Comparison of ENCODE assay signal across 21 mouse cellular contexts in the genomic region with DNA sequence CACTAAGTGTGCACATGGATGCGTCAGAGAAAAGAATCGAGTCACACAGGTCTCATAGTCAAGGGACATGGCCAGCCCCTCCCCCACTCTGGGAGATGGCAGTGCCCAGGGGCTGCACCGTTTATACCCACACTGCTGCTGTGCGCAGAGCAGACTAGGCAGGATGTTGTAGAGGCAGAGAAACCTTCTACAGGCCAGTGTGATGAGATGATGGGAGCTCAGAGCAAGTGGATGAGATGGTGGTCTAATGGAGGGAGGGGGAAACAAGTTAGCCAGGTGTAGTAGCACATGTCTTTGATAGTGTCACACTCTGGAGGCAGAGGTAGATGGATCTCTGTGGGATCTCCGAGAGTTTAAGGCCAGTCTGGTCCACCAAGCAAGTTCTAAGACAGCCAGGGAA.
DNase-seq lines count a peak whose midpoint lies in the region; ATAC-seq lines count a peak whose summit lies in the region.
"Had no signal": no experiment of that assay in that cellular context is flagged by ENCODE, and none has a peak within 500 bp of the region (broad histone marks: within the 10 kb centered on the region; RNA-seq: fewer than 3 reads in every experiment).

No protein-coding gene starts in this region.

- H3K4me2 ChIP-seq in heart, embryonic 11.5 days = no peak overlapping the region
- H3K4me2 ChIP-seq in hindbrain, embryonic 16.5 days (ENCODE audit: low read length) = no peak overlapping the region
- no peak overlapping the region for H3K4me2 ChIP-seq in kidney, embryonic 14.5 days (replicated peaks; ENCODE audit: low read depth, low read length)
- H3K4me2 ChIP-seq in kidney, embryonic 15.5 days = no peak overlapping the region

- no peaks in the 10 kb centered on the region for H3K27me3 ChIP-seq in heart, embryonic 11.5 days (ENCODE audit: control insufficient read depth, insufficient read depth, low read length)
- H3K27me3 ChIP-seq in hindbrain, embryonic 16.5 days (replicated peaks; ENCODE audit: control insufficient read depth, insufficient read depth, low read length) = no peaks in the 10 kb centered on the region
- no peaks in the 10 kb centered on the region for H3K27me3 ChIP-seq in hindbrain, embryonic 10.5 days (ENCODE audit: insufficient read depth, poor library complexity, severe bottlenecking)
- no peaks in the 10 kb centered on the region for H3K27me3 ChIP-seq in kidney, embryonic 14.5 days (ENCODE audit: control insufficient read depth, insufficient read depth, low read length)
- no peaks in the 10 kb centered on the region for H3K27me3 ChIP-seq in kidney, embryonic 15.5 days
- H3K27me3 ChIP-seq: CH12.LX had no signal

- H3K27ac ChIP-seq in heart, embryonic 11.5 days (ENCODE audit: low read depth, low read length) = no peak overlapping the region
- H3K27ac ChIP-seq in hindbrain, embryonic 16.5 days (ENCODE audit: low read depth, low read length) = no peak overlapping the region
- H3K27ac ChIP-seq in hindbrain, embryonic 10.5 days = no peak overlapping the region
- no peak overlapping the region for H3K27ac ChIP-seq in kidney, embryonic 14.5 days (ENCODE audit: low read depth, low read length)
- no peak overlapping the region for H3K27ac ChIP-seq in kidney, embryonic 15.5 days

- no peaks in the 10 kb centered on the region for H3K4me1 ChIP-seq in heart, embryonic 11.5 days (ENCODE audit: control insufficient read depth, insufficient read depth, low read length)
- H3K4me1 ChIP-seq in hindbrain, embryonic 16.5 days (ENCODE audit: control insufficient read depth, insufficient read depth, low read depth, low read length) = no peaks in the 10 kb centered on the region
- no peaks in the 10 kb centered on the region for H3K4me1 ChIP-seq in hindbrain, embryonic 10.5 days (replicated peaks)
- no peaks in the 10 kb centered on the region for H3K4me1 ChIP-seq in kidney, embryonic 14.5 days (ENCODE audit: control insufficient read depth, insufficient read depth, low read length)
- no peaks in the 10 kb centered on the region for H3K4me1 ChIP-seq in kidney, embryonic 15.5 days

- H3K4me3 ChIP-seq in heart, embryonic 11.5 days (ENCODE audit: low read depth, low read length) = no peak overlapping the region
- H3K4me3 ChIP-seq in hindbrain, embryonic 16.5 days (ENCODE audit: low read length) = no peak overlapping the region
- H3K4me3 ChIP-seq in hindbrain, embryonic 10.5 days = no peak overlapping the region
- no peak overlapping the region for H3K4me3 ChIP-seq in kidney, embryonic 14.5 days (ENCODE audit: low read length)
- H3K4me3 ChIP-seq in kidney, embryonic 15.5 days (replicated peaks) = no peak overlapping the region

- H3K9ac ChIP-seq in heart, embryonic 11.5 days (ENCODE audit: low read depth, low read length) = no peak overlapping the region
- no peak overlapping the region for H3K9ac ChIP-seq in hindbrain, embryonic 16.5 days (ENCODE audit: low read depth, low read length)
- no peak overlapping the region for H3K9ac ChIP-seq in kidney, embryonic 14.5 days (ENCODE audit: low read depth, low read length)
- no peak overlapping the region for H3K9ac ChIP-seq in kidney, embryonic 15.5 days

- no peaks in the 10 kb centered on the region for H3K36me3 ChIP-seq in heart, embryonic 11.5 days (ENCODE audit: control insufficient read depth, insufficient read depth, low read length)
- no peaks in the 10 kb centered on the region for H3K36me3 ChIP-seq in hindbrain, embryonic 16.5 days (ENCODE audit: control insufficient read depth, insufficient read depth, low read length)
- H3K36me3 ChIP-seq in hindbrain, embryonic 10.5 days = no peaks in the 10 kb centered on the region
- H3K36me3 ChIP-seq in kidney, embryonic 14.5 days (ENCODE audit: control insufficient read depth, insufficient read depth, low read length) = peaks cover 3% of the 10 kb centered on the region; the same call in 1 of the 2 replicates
- H3K36me3 ChIP-seq in kidney, embryonic 15.5 days = peaks cover 3% of the 10 kb centered on the region; the same call in 1 of the 2 replicates
- H3K36me3 ChIP-seq: G1E had no signal

- ATAC-seq in heart, embryonic 11.5 days (replicated peaks; ENCODE audit: insufficient number of reproducible peaks, low FRiP score, low TSS enrichment) = no peak
- ATAC-seq in hindbrain, embryonic 16.5 days = peak; percentile 48; the same call in 1 of the 2 replicates
- ATAC-seq in kidney, embryonic 14.5 days (ENCODE audit: low FRiP score, low TSS enrichment) = peak; percentile 55; the same call in 1 of the 2 replicates
- no peak for ATAC-seq in kidney, embryonic 15.5 days (replicated peaks; ENCODE audit: low FRiP score)
- ATAC-seq: activated CD4-positive, CD25-positive, alpha-beta regulatory T cell, adult 4 months; CD4-positive, CD25-positive, alpha-beta regulatory T cell, adult 4 months; Patski had no signal

- DNase-seq in heart, adult 11 months = peak; percentile 77
- no peak for DNase-seq in hindbrain, embryonic 10.5 days (ENCODE audit: low spot score)
- DNase-seq: adrenal gland, adult 2 months; adrenal gland, adult 8-10 months; adrenal gland, postnatal 10 days; adrenal gland, postnatal 14 days; adrenal gland, postnatal 25 days; adrenal gland, postnatal 36 days; B cell, adult 2 months; cerebellum, adult 11 months; cerebellum, adult 11-12 months; cerebellum, adult 18-20 months had no signal

- no peaks in the 10 kb centered on the region for H3K9me3 ChIP-seq in heart, embryonic 11.5 days (replicated peaks; ENCODE audit: control insufficient read depth, low read length)
- no peaks in the 10 kb centered on the region for H3K9me3 ChIP-seq in hindbrain, embryonic 16.5 days (ENCODE audit: control insufficient read depth, low read length)
- no peaks in the 10 kb centered on the region for H3K9me3 ChIP-seq in hindbrain, embryonic 10.5 days
- no peaks in the 10 kb centered on the region for H3K9me3 ChIP-seq in kidney, embryonic 14.5 days (ENCODE audit: control insufficient read depth, low read length)
- H3K9me3 ChIP-seq in kidney, embryonic 15.5 days (replicated peaks) = no peaks in the 10 kb centered on the region
- H3K9me3 ChIP-seq: G1E had no signal

- WGBS in heart, embryonic 11.5 days (ENCODE audit: insufficient replicate concordance) = 75% methylated on average over 5 of the region's 5 CpGs
- WGBS in hindbrain, embryonic 16.5 days = 83% methylated on average over 5 of the region's 5 CpGs
- WGBS in hindbrain, embryonic 10.5 days = 80% methylated on average over 5 of the region's 5 CpGs
- 72% methylated on average over 5 of the region's 5 CpGs for WGBS in kidney, embryonic 14.5 days
- WGBS in kidney, embryonic 15.5 days = 82% methylated on average over 5 of the region's 5 CpGs

Comparison
In these comparisons a context has a peak if more than half of its experiments do, and no peak if none do; other contexts are left out.
1. ATAC-seq: peak in hindbrain, embryonic 16.5 days (single experiment) and kidney, embryonic 14.5 days (single experiment); none in heart, embryonic 11.5 days (single experiment) and kidney, embryonic 15.5 days (single experiment).